18 mouse cellular contexts compared by ENCODE assay signal in the genomic region with DNA sequence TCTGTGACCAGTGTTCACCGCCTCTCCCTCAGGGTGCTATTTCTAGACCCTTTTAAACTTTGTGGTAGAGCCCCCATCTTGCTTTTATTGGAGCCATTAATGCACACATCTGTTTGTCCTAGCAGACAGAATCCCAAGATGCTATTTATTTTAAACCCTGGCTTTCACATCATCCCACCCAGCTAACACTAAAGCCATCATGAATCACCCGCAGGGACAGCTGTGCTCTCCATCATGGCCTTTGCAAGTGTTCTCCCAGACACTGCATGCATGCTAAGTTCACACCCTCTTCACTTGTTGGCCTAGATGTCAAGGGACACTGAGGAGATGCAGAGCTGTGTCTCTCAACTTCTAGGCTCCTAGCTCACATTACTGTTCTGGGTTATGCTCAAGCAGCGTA.
"Had no signal": no experiment of that assay in that cellular context is flagged by ENCODE, and none has a peak within 500 bp of the region (broad histone marks: within the 10 kb centered on the region; RNA-seq: fewer than 3 reads in every experiment).

No protein-coding gene starts in this region.

- ATAC-seq: liver, postnatal 0 days; lung, postnatal 0 days; midbrain, embryonic 16.5 days had no signal

- H3K27me3 ChIP-seq: liver, embryonic 13.5 days; liver, embryonic 15.5 days; lung, embryonic 15.5 days; midbrain, embryonic 12.5 days; neural tube, embryonic 12.5 days had no signal

- H3K4me2 ChIP-seq: liver, embryonic 13.5 days; liver, embryonic 15.5 days; lung, embryonic 15.5 days; midbrain, embryonic 12.5 days; neural tube, embryonic 12.5 days had no signal

- H3K4me1 ChIP-seq: liver, embryonic 13.5 days; liver, embryonic 15.5 days; lung, embryonic 15.5 days; midbrain, embryonic 10.5 days; midbrain, embryonic 12.5 days; neural tube, embryonic 12.5 days had no signal

- H3K27ac ChIP-seq: liver, embryonic 13.5 days; liver, embryonic 15.5 days; lung, embryonic 15.5 days; macrophage; midbrain, embryonic 10.5 days; midbrain, embryonic 12.5 days; neural tube, embryonic 12.5 days had no signal

- H3K9ac ChIP-seq: liver, embryonic 13.5 days; liver, embryonic 15.5 days; liver, postnatal 0 days; lung, embryonic 15.5 days; midbrain, embryonic 12.5 days; neural tube, embryonic 12.5 days had no signal

- H3K9me3 ChIP-seq: liver, embryonic 13.5 days; liver, embryonic 15.5 days; lung, embryonic 15.5 days; midbrain, embryonic 10.5 days; midbrain, embryonic 12.5 days; neural tube, embryonic 12.5 days had no signal

- DNase-seq: liver, embryonic 13.5 days; liver, postnatal 0 days; lung, adult 2 months; lung, postnatal 14 days; lung, postnatal 36 days; midbrain, embryonic 14.5 days; right cerebral cortex, postnatal 14 days; thymus, adult 18-20 months; thymus, postnatal 25 days; thymus, postnatal 4 days had no signal

- H3K36me3 ChIP-seq: liver, embryonic 13.5 days; liver, embryonic 15.5 days; lung, embryonic 15.5 days; midbrain, embryonic 10.5 days; midbrain, embryonic 12.5 days; neural tube, embryonic 12.5 days had no signal

- H3K4me3 ChIP-seq: liver, embryonic 13.5 days; liver, embryonic 15.5 days; lung, embryonic 15.5 days; midbrain, embryonic 10.5 days; midbrain, embryonic 12.5 days; neural tube, embryonic 12.5 days had no signal
